Mouse (Mus musculus) intestine, postnatal 0 days (tissue): ENCODE data around the gene Nhs. TPM values are rescaled to one million over a fixed set of nuclear protein-coding genes. Genes with fewer than 3 reads are reported as not detected.

Experiments
- ATAC-seq: fragments of 200-750 bp; cut with Nextera tagmentation; 2 replicates; pipeline ENCODE4 v1.8.0; 2017; ENCODE audit warnings: mild to moderate bottlenecking, moderate TSS enrichment, moderate library complexity
- H3K27ac ChIP-seq: fragments of 300-500 bp; sonication (generic); 2 replicates; pipeline ENCODE4 v1.5.1; 2014; ENCODE audit warnings: mild to moderate bottlenecking, low read depth, low read length, moderate library complexity
- H3K27me3 ChIP-seq: fragments of 300-500 bp; sonication (generic); replicated peaks from 2 replicates; pipeline ENCODE4 v1.6.1; 2014; ENCODE audit warnings: low read length, mixed read lengths; ENCODE audit not compliant: control insufficient read depth, insufficient read depth
- H3K36me3 ChIP-seq: fragments of 300-500 bp; sonication (generic); 2 replicates; pipeline ENCODE4 v1.6.1; 2014; ENCODE audit warnings: mild to moderate bottlenecking, moderate library complexity; ENCODE audit not compliant: control insufficient read depth, insufficient read depth
- H3K4me1 ChIP-seq: fragments of 300-500 bp; sonication (generic); replicated peaks from 2 replicates; pipeline ENCODE4 v1.6.1; 2014; ENCODE audit warnings: antibody characterized with exemption, low read length, mixed read lengths; ENCODE audit not compliant: control insufficient read depth, insufficient read depth
- H3K4me2 ChIP-seq: fragments of 300-500 bp; sonication (generic); replicated peaks from 2 replicates; pipeline ENCODE4 v1.6.1; 2014; ENCODE audit warnings: low read depth, mild to moderate bottlenecking, moderate library complexity
- H3K4me3 ChIP-seq: fragments of 300-500 bp; sonication (generic); 2 replicates; pipeline ENCODE4 v1.5.1; 2014; ENCODE audit warnings: low read depth, low read length
- H3K9ac ChIP-seq: fragments of 300-500 bp; sonication (generic); 2 replicates; pipeline ENCODE4 v1.6.1; 2014; ENCODE audit warnings: mild to moderate bottlenecking, low read depth, low read length
- H3K9me3 ChIP-seq: fragments of 300-500 bp; sonication (generic); 2 replicates; pipeline ENCODE4 v1.6.1; 2016; ENCODE audit warnings: mixed run types; ENCODE audit not compliant: control insufficient read depth
- CTCF ChIP-seq: sonication (generic); IDR thresholded peaks from 2 replicates; pipeline ENCODE4 v1.5.1; 2016; ENCODE audit warnings: low read depth, mild to moderate bottlenecking, control low read depth, antibody characterized with exemption, moderate library complexity
- WGBS: fragments of 180-500 bp; shearing (Covaris S2); extraction: QIAGEN DNeasy Blood & Tissue Kit; methylation state at CpG from one replicate; pipeline ENCODE4 v1.1.7; 2014; 5-methylcytosine and 5-hydroxymethylcytosine counted together
- polyA plus RNA-seq: library from polyadenylated mRNA; unstranded; fragments of >200 nt; fragmentation: Nextera tagmentation; extraction: Ambion mirVana; gene quantifications from 2 replicates; pipeline ENCODE4 v1.2.1, GENCODE M21; 2015

Gene Nhs
- polyA plus RNA-seq, 1 experiment from 2014 or later = 0.34 TPM

GRCm38 (mm10) chrX:161925973-161926682 lies 233.4 kb downstream of the Nhs start:
- Histone ChIP-seq H3K4me1 (no peaks in the 10 kb centered on the region), H3K4me2 (no peak overlapping the region), H3K9me3 (no peaks in the 10 kb centered on the region), H3K9ac (no peak overlapping the region), H3K36me3 (no peaks in the 10 kb centered on the region), H3K4me3 (no peak overlapping the region), H3K27ac (no peak overlapping the region), H3K27me3 (no peaks in the 10 kb centered on the region)
- no peak for TF ChIP-seq CTCF
- no peak for ATAC-seq
- WGBS = 43% methylated on average over 6 of the region's 6 CpGs

GRCm38 (mm10) chrX:161922655-161923054 lies 236.9 kb downstream of the Nhs start:
- no peak for TF ChIP-seq CTCF
- Histone ChIP-seq H3K36me3 (no peaks in the 10 kb centered on the region), H3K27me3 (no peaks in the 10 kb centered on the region), H3K4me1 (no peaks in the 10 kb centered on the region), H3K27ac (no peak overlapping the region), H3K4me2 (no peak overlapping the region), H3K9ac (no peak overlapping the region), H3K9me3 (no peaks in the 10 kb centered on the region), H3K4me3 (no peak overlapping the region)
- ATAC-seq = no peak
- WGBS = 86% methylated on average over 2 of the region's 2 CpGs

GRCm38 (mm10) chrX:161921581-161921980 lies 237.9 kb downstream of the Nhs start:
- Histone ChIP-seq H3K4me3 (no peak overlapping the region), H3K36me3 (no peaks in the 10 kb centered on the region), H3K9me3 (no peaks in the 10 kb centered on the region), H3K4me1 (no peaks in the 10 kb centered on the region), H3K27me3 (no peaks in the 10 kb centered on the region), H3K4me2 (no peak overlapping the region), H3K9ac (no peak overlapping the region), H3K27ac (no peak overlapping the region)
- WGBS = 64% methylated on average over 1 of the region's 1 CpGs
- ATAC-seq = no peak
- no peak for TF ChIP-seq CTCF

- H3K4me2 ChIP-seq = no peak overlapping the region
- H3K9me3 ChIP-seq = no peaks in the 10 kb centered on the region
- ATAC-seq = no peak
- H3K4me1 ChIP-seq = no peaks in the 10 kb centered on the region
- peaks cover 42% of the 10 kb centered on the region for H3K27me3 ChIP-seq
- WGBS = 80% methylated on average over 4 of the region's 4 CpGs
- no peak overlapping the region for H3K9ac ChIP-seq
- H3K36me3 ChIP-seq = no peaks in the 10 kb centered on the region
- no peak overlapping the region for H3K4me3 ChIP-seq
- H3K27ac ChIP-seq = no peak overlapping the region
- TF ChIP-seq CTCF = no peak
These were observed 249.6 kb downstream of the Nhs start for GRCm38 (mm10) chrX:161909963-161910362.

GRCm38 (mm10) chrX:161908652-161909403 lies 250.7 kb downstream of the Nhs start:
- H3K9me3 ChIP-seq = no peaks in the 10 kb centered on the region
- peak overlapping the region; percentile 69 for H3K4me2 ChIP-seq
- no peak for ATAC-seq
- no peak for TF ChIP-seq CTCF
- H3K27ac ChIP-seq = no peak overlapping the region
- no peak overlapping the region for H3K9ac ChIP-seq
- H3K4me1 ChIP-seq = no peaks in the 10 kb centered on the region
- H3K36me3 ChIP-seq = no peaks in the 10 kb centered on the region
- 26% methylated on average over 48 of the region's 48 CpGs for WGBS
- peak overlapping the region; percentile 38 for H3K4me3 ChIP-seq
- H3K27me3 ChIP-seq = peaks cover 39% of the 10 kb centered on the region
